Mouse (Mus musculus) heart, postnatal 0 days (tissue): Measurements from ENCODE around the gene Pprc1. TPM values are rescaled to one million over a fixed set of nuclear protein-coding genes. Genes with fewer than 3 reads are reported as not detected.
A peak's percentile ranks its signal among the peaks of the same experiment; 100 is the strongest.

ENCODE experiments used
- ATAC-seq: fragments of 200-750 bp; cut with Nextera tagmentation; 2 replicates; pipeline ENCODE4 v1.8.0; 2017; ENCODE audit warnings: low read depth, moderate number of reproducible peaks, moderate library complexity; ENCODE audit not compliant: insufficient read depth
- DNase-seq: peaks from one replicate; pipeline ENCODE4 v3.0.0-alpha.2; 2016; ENCODE audit warnings: low spot score
- H3K27ac ChIP-seq: fragments of 300-500 bp; sonication (generic); 2 replicates; pipeline ENCODE4 v1.5.1; 2014; ENCODE audit warnings: low read depth, mild to moderate bottlenecking
- H3K27me3 ChIP-seq: fragments of 300-500 bp; sonication (generic); 2 replicates; pipeline ENCODE4 v1.6.1; 2014; ENCODE audit warnings: low read length, mixed read lengths; ENCODE audit not compliant: control insufficient read depth, insufficient read depth
- H3K36me3 ChIP-seq: fragments of 300-500 bp; sonication (generic); replicated peaks from 2 replicates; pipeline ENCODE4 v1.6.1; 2014; ENCODE audit warnings: low read length, mixed read lengths; ENCODE audit not compliant: control insufficient read depth, insufficient read depth
- H3K4me1 ChIP-seq: fragments of 300-500 bp; sonication (generic); 2 replicates; pipeline ENCODE4 v1.6.1; 2014; ENCODE audit warnings: antibody characterized with exemption; ENCODE audit not compliant: control insufficient read depth, insufficient read depth
- H3K4me2 ChIP-seq: fragments of 300-500 bp; sonication (generic); 2 replicates; pipeline ENCODE4 v1.6.1; 2014; ENCODE audit warnings: low read depth, mild to moderate bottlenecking, low read length, moderate library complexity
- H3K4me3 ChIP-seq: fragments of 300-500 bp; sonication (generic); 2 replicates; pipeline ENCODE4 v1.5.1; 2014; ENCODE audit warnings: low read depth, low read length
- H3K9ac ChIP-seq: fragments of 300-500 bp; sonication (generic); replicated peaks from 2 replicates; pipeline ENCODE4 v1.6.1; 2014; ENCODE audit warnings: low read depth, low read length, mixed read lengths
- H3K9me3 ChIP-seq: fragments of 300-500 bp; sonication (generic); replicated peaks from 2 replicates; pipeline ENCODE4 v1.6.1; 2016; ENCODE audit warnings: low read length; ENCODE audit not compliant: control insufficient read depth
- CTCF ChIP-seq: IDR thresholded peaks from 2 replicates; pipeline ENCODE4 v1.5.1; 2016; ENCODE audit warnings: antibody characterized with exemption, control low read depth, low read depth
- EP300 ChIP-seq: IDR thresholded peaks from 2 replicates; pipeline ENCODE4 v1.6.1; 2016; ENCODE audit warnings: antibody characterized with exemption, low read depth
- WGBS: fragments of 180-500 bp; shearing (Covaris S2); extraction: QIAGEN DNeasy Blood & Tissue Kit; methylation state at CpG from one replicate; pipeline ENCODE4 v1.1.7; 2014; 5-methylcytosine and 5-hydroxymethylcytosine counted together
- polyA plus RNA-seq: library from polyadenylated mRNA; unstranded; fragments of >200 nt; fragmentation: Nextera tagmentation; extraction: Ambion mirVana; gene quantifications from 2 replicates; pipeline ENCODE4 v1.2.1, GENCODE M21; 2015
- total RNA-seq: library from RNA; depleted of rRNA; stranded (reverse); fragments of >200 nt; gene quantifications from 2 replicates; pipeline ENCODE4 v1.2.3, GENCODE M21; 2014; ENCODE audit warnings: low replicate concordance

Pprc1 gene
- total and polyA plus RNA-seq, 2 experiments from 2014 or later = 6.5 to 6.8 TPM

GRCm38 (mm10) chr19:46044993-46045695, 458 bp downstream of the Pprc1 start, which contains the start of gene Ldb1:
Gene Ldb1, minus strand, starts transcription at chr19:46045214.
- Histone ChIP-seq H3K4me1 (peaks cover 45% of the 10 kb centered on the region), H3K27ac (peak within 1 kb of the TSS; percentile 99), H3K27me3 (no peaks in the 10 kb centered on the region), H3K4me3 (peak within 1 kb of the TSS; percentile 98), H3K9me3 (no peaks in the 10 kb centered on the region), H3K9ac (peak within 1 kb of the TSS; percentile 98), H3K4me2 (peak within 1 kb of the TSS; percentile 96), H3K36me3 (no peaks in the 10 kb centered on the region)
- TF ChIP-seq EP300 (0 out of 2 replicates have a peak, but pooled peaks have one; percentile 14), CTCF (no peak)
- DNase-seq (peak; percentile 90), ATAC-seq (peak; percentile 81)
- WGBS = under 1% methylated on average over 72 of the region's 84 CpGs

DNA sequence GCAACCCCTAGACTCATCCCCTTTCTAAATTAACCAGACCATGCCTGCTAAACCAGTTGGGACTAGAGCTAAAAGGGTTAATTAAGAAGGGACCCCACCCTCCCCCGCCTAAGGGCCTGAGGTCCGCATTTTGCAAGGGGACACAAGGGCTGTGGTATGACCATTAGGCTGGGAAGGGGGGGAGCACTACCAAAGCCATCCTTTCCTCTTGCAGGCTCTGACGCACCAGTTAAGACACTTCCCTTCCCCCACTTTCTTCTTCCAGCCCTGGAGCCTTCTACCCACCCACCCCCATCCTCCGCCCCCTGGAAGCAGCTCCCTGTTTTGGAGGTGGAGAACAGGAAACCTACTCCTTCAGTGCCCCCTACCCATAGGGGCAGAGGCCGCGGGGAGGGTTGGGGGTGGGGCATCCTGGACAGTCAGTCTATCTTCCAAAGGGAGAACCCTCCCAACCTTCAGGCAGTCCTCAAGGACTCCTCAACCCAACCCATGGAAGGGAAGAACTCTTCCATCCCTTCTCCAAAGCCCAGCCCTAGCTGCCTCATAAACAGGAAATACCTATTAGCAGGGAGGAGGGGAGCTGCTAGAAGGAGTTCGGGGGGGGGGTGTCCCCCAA, 1.1 kb downstream of the Pprc1 start:
- TF ChIP-seq EP300 (no peak; the same call in 1 of the 2 replicates), CTCF (0 out of 2 replicates have a peak, but pooled peaks have one; percentile 2)
- H3K9me3 ChIP-seq = no peaks in the 10 kb centered on the region
- no peaks in the 10 kb centered on the region for H3K27me3 ChIP-seq
- peak; percentile 87 for DNase-seq
- H3K27ac ChIP-seq = peak overlapping the region; percentile 99
- WGBS = 3% methylated on average over 7 of the region's 7 CpGs
- no peaks in the 10 kb centered on the region for H3K36me3 ChIP-seq
- H3K4me3 ChIP-seq = peak overlapping the region; percentile 98
- H3K9ac ChIP-seq = peak overlapping the region; percentile 98
- H3K4me2 ChIP-seq = peak overlapping the region; percentile 96
- ATAC-seq = peak; percentile 18
- H3K4me1 ChIP-seq = peaks cover 38% of the 10 kb centered on the region

DNA sequence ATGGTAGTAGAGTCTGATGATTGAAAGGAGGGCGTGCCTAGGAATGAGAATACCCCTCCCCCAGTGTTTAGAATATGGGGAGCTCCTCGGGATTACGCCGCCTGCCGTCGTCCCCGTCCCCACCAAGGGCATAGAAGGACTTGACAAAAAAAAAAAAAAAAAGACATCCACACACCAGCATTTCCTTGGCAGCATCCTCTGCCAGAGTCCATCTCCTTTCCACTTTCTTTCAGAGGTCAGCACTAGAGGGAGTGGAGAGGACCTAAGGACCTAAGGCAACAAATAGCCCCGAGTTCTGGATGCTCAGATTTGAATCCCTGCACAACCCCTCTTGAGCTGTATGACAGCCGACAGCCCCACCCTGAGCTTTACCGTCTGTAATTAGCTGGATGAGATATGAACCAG, 1.9 kb downstream of the Pprc1 start:
- Histone ChIP-seq H3K27me3 (no peaks in the 10 kb centered on the region), H3K4me2 (peak overlapping the region; percentile 96), H3K27ac (peak overlapping the region; percentile 99), H3K4me3 (0 out of 2 replicates have a peak overlapping the region, but pooled peaks have one; percentile 98), H3K9ac (no peak overlapping the region), H3K4me1 (peaks cover 30% of the 10 kb centered on the region), H3K36me3 (no peaks in the 10 kb centered on the region), H3K9me3 (no peaks in the 10 kb centered on the region)
- TF ChIP-seq EP300 (no peak), CTCF (peak; percentile 21)
- ATAC-seq = no peak
- DNase-seq = peak; percentile 29
- WGBS = 3% methylated on average over 10 of the region's 10 CpGs

- Histone ChIP-seq H3K9me3 (no peaks in the 10 kb centered on the region), H3K36me3 (no peaks in the 10 kb centered on the region), H3K4me2 (no peak overlapping the region), H3K4me3 (no peak overlapping the region), H3K9ac (no peak overlapping the region), H3K4me1 (peaks cover 23% of the 10 kb centered on the region), H3K27ac (no peak overlapping the region), H3K27me3 (no peaks in the 10 kb centered on the region)
- TF ChIP-seq EP300 (no peak), CTCF (no peak)
- 74% methylated on average over 2 of the region's 2 CpGs for WGBS
- no peak for DNase-seq
- no peak for ATAC-seq
These were observed 2.7 kb downstream of the Pprc1 start for GRCm38 (mm10) chr19:46047426-46047825.

DNA sequence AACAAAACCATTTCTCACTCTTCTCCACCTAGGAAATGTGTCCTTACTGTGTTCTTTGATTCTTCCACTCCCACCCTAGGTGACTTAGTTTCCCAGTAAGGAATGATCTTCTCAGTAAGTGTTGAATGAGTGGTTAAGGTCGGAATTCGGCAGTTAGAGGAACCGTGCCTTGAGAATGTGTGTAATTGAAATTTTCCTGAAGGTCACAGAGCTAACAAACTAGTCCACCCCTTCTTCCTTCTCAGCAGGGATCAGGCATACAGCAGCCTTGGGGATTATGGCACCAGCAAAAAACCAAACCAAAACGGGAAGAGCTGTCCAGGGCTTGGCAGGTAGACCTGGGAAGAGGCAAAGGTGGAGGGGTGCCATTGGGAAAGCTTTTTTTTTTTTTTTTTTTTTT, 4.4 kb downstream of the Pprc1 start:
- Histone ChIP-seq H3K27ac (no peak overlapping the region), H3K27me3 (no peaks in the 10 kb centered on the region), H3K36me3 (no peaks in the 10 kb centered on the region), H3K9ac (no peak overlapping the region), H3K9me3 (no peaks in the 10 kb centered on the region), H3K4me3 (no peak overlapping the region), H3K4me2 (no peak overlapping the region), H3K4me1 (peaks cover 11% of the 10 kb centered on the region; the same call in 1 of the 2 replicates)
- no peak for DNase-seq
- 58% methylated on average over 4 of the region's 4 CpGs for WGBS
- no peak for ATAC-seq
- TF ChIP-seq CTCF (no peak), EP300 (no peak)
